Mouse (Mus musculus) left cerebral cortex, postnatal 25 days (tissue): Measurements from ENCODE around the gene Calml4. TPM values are rescaled to one million over a fixed set of nuclear protein-coding genes. Genes with fewer than 3 reads are reported as not detected.

Experiments
- DNase-seq, 2 experiments: peaks; one replicate each; pipeline ENCODE4 v3.0.0; 2022; ENCODE audit warnings: low spot score in 2 of 2, mixed read lengths in 1 of 2
- intact Hi-C: fragments of 180-260 bp; cut with DNase I; formaldehyde crosslinking; loops from one replicate; pipeline ENCODE4 v1.15.1; 2025
- total RNA-seq, 2 experiments: library from RNA; stranded (reverse); gene quantifications; 2 replicates each; pipeline ENCODE4 v1.2.3; 2021

Gene Calml4
- total RNA-seq, 2 experiments from 2014 or later: 1.4 to 2.7 TPM

DNA sequence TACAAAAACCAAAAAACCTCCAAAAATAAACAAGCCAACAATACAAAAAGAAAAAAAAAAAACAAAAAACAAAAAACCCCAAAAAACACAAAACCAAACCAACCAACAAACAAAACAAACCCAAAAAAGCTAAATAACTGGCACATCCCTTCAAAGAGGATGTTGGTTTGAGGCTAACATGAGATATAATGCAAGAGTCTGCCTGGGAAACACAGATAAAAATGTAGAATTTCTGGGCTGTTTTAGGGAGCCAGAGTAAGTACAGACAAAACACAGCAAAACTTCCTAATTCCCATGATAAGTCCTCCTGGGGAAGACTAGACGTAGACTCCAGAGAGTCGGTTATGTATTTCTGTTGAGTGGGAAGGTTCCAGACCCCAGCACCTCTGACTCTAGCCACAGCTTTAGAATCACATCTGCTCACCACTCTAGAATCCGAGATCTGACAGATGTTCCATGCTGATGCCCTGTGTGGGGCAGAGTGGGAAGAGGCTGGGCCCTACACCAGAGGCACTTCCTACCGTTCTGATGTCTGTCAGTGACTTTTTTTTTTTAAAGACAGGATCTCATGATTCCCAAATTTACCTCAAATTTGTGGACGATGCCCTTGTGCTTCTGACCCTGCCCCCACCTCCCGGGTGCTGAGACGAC lies 19.2 kb downstream of the Calml4 start:
- no peak for DNase-seq
- intact Hi-C loops: no loop called here

DNA sequence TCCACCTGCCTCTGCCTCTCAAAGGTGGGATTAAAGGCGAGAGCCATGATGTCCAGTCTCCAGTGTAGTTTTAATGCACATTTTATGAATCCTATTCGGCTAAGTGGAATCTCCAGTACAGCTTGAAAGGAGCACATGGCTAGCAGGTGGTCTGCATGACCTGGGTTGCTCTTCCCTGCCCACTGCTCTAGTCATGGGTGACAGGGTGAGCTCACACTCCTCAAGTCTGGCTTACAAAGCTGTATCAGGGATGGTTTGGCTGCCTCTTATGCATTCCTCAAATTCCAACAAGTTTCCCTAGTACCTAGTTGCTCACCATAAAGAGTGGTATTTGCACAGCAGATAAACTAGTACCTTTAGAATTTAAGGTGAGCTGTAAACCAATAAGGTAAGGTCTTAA lies 19.9 kb downstream of the Calml4 start:
- DNase-seq: no peak
- intact Hi-C loops: no loop called here

DNA sequence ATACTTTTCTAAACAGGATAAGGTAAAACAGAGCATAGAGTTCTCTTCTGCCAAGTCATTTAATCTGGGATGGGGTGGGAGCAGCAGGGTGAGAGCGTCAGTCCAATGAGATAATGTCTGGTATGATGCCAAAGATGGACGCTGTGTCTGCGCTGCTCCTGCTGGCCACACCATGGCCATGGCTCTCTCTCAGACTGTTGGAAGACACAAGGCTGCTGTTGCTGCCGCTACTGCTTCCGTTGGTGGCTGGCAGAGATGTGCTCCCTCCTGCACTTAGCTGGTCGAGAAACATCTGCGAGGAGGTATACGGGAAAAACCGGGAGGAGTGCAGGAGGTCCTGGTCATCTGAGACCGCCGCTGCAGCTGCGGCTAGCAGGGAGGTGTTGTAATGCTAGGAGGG lies 24.0 kb downstream of the Calml4 start:
- intact Hi-C loops: no loop called here
- DNase-seq: no peak

DNA sequence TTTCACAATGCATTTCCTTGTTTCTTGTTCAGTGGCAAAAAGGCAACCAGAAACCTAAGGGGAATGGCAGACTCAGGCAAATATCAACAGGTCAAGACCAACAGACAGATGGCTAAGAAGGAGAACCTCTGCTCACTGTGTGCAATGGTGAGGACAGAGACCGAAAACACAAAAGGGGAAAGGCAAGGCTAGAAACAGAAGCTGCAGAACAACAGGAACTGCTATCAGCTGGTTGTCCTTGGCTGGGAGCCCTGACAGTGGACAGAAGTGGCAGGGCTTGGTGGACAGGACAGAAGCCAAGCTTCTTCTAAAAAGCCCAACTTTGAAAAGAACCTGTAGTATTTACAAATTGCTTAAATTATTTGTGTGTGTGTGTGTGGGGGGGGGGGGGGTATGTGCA lies 36.6 kb downstream of the Calml4 start:
- intact Hi-C loops: no loop called here
- DNase-seq: no peak

DNA sequence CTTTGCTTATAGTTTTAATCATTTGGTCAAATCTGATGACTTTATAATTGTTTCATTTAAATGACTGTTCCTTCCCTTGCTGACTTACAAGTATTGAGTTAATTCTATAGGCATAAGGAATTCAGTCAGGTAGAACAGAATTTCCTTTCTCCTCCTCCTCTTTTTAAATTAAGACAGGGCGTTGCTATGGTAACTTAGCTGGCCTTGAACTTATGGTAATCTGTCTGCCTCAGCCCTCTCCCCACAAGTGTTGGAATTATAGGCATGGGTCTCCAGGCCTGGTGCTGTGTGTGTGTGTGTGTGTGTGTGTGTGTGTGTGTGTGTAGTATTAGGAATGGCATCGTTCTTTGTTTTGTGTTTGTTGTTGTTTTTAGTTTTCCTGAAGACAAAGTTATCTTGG lies 43.9 kb downstream of the Calml4 start:
- intact Hi-C loops: no loop called here

DNA sequence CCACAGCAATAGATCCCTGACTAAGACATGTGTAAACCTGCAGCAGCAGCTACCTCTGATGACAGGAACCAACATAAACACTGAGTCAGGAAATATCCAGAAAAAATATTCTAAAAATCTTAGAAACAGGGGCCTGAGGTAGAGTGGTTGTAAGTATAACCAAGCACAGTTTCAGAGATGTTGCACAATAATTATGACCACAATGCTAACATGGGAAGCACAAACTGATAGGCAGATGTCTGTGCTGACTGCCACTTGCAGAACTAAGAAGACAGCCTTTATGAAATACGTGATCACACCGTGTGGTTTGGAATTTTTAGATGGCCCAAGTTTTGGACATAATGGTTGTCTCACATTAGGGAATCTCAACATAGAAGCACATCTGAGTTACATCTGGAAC lies 46.0 kb downstream of the Calml4 start:
- DNase-seq: no peak
- intact Hi-C loops: no loop called here

More for the DNA sequence above, 43.9 kb downstream of the Calml4 start:
- DNase-seq: no peak

DNA sequence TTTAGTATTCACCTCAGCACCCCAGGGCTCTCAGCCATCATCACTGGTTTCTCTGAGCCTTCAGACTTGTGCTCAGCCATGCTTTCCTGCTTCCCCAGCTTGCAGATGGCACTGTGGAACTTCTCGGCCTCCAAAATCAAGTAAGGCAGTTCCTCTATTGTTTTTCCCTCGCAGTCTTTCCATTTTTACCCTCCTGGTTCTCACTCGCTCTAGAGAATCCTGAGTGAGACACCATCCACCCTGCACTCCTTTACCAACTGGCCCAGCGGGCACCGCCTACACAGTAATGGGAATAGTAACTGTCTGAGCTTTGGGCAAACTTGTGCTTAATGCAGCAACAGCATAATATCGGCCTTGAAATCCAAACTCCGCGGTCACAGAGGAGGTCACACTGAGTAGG lies 47.2 kb downstream of the Calml4 start:
- intact Hi-C loops: no loop called here
- peak in 1 of 2 experiments; percentile 72 for DNase-seq

DNA sequence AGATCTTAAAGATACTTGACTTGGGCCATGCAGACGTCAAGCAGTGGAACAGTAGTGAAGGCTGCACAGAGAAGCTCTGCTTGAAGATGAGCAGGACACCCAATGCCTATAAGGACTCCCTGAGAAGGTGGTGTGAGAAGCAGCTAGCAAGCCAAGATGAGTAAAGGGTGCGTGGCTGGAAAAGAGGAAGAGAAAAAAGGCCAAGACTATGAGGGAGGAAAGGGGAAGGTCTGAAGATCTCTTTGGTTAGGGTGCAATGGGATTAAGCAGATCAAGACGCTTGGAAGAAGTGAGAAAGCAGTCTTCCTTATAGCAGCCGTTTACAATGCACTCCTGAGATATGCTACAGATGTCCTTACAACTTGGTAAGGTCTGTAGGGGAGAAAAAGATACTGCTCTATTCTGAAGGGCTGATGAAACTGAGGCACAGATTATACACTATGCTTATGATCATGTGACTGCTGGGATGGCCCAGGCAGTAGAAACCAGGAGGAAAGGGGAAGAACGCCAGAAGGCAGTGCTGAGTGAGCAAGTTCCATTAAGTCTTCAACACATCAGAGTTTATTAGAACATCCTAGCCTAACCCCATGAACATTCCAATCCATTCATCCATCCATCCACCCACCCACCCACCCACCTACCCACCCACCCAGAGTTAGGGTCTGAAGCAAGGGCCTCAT lies 55.6 kb downstream of the Calml4 start:
- intact Hi-C loops: no loop called here
- DNase-seq: no peak

DNA sequence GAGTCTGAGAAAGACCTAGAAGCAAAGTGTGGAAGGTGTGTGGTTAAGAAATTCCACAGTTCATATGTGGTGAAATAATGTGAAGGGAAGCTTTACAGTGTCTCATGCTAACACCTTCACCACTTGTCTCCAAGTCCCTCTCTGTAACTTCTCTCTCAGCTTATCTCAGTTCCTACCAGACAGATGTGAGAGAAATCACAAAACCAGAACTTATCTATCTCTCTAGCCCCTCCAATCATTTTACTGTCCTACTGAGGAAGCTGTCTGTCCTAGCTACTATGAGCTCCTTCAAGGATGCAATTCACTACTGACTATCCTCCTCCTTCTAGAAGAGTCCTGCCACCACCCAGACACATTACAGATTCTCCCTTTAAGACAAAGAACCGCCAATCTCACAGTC lies 59.2 kb downstream of the Calml4 start:
- intact Hi-C loops: no loop called here
- DNase-seq: no peak

DNA sequence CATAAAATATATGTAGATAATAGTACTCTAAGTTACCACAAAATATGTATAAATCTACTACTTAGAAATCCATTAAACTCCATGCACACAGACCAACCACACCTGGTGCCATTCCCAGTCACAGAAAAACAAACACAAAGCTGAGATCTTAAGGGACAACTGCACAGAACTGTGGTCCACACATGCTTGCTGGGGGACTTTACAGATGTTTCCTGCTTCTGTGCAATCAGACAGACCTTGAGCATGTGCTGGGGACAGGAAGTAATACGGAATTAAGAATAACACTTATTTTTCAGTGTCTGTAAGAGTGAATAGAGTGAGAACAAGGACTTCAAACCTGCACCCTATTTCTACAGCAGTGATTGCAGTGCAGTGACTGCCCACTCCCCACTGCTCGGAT lies 63.0 kb downstream of the Calml4 start:
- DNase-seq: no peak
- intact Hi-C loops: loop anchor here (5.0 kb wide), 1 partner anchor 201 kb away; no protein-coding TSS in a partner anchor

DNA sequence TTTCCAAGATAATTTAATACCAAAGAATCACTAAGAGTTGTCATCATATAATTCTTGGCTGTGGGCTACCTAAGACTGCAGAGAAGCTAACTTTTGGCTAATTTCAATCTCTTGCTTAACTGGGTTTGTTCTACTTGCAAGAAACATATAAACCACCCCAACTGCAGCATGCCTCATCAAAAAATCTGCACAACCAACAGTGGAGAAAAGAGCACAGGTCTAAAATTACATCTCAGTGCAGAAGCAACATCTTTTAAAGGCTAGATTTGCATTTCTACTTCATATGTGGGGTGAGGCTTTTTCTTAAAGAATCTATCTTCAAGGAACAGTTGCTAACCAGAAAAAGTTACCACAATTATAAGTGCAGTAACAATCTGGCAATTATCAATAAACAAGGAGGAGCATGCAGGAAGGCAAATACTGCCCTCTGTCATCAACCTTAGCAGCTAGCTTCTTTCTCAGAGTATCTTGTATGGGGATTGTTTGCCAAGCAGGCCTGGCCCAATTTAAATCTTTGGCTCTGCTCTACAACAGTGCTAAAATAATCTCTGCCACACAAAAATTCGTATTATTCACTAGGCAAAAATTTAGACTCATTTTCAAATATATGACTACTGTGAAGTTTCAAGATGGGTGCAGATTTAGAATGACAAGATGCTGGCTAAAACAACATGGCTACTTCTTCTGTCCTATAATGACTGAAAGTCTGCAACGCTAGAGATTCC lies 67.2 kb downstream of the Calml4 start:
- intact Hi-C loops: loop anchor here (1.0 to 5.0 kb wide), 3 partner anchors 52 to 197 kb away; no protein-coding TSS in a partner anchor
- DNase-seq: peak; percentile 31 to 89

Other genes with a start within 250 kb of the Calml4 start
- gene Itga11, start 180.3 kb upstream of the Calml4 start, total RNA-seq: 1 to 10 TPM; 2.1 to 3.3 TPM
- 100 to 1,000 TPM; 103 to 115 TPM for gene Fem1b, start 46.1 kb upstream of the Calml4 start, total RNA-seq
- 10 to 100 TPM in 1 of 2 experiments, 1 to 10 TPM in 1; 9.2 to 10.5 TPM for gene Cln6, start 19.3 kb upstream of the Calml4 start, total RNA-seq
- gene Pias1, start 129.8 kb downstream of the Calml4 start, total RNA-seq: 10 to 100 TPM; 59.8 to 64.3 TPM